Mouse (Mus musculus) ZHBTc4 (cell line): ENCODE results near the gene Grem1.

Experiments used
- DNase-seq: peaks from one replicate; pipeline ENCODE4 v3.0.0-alpha.2; 2011; ENCODE audit warnings: low read depth, low spot score

Grem1 gene

DNA sequence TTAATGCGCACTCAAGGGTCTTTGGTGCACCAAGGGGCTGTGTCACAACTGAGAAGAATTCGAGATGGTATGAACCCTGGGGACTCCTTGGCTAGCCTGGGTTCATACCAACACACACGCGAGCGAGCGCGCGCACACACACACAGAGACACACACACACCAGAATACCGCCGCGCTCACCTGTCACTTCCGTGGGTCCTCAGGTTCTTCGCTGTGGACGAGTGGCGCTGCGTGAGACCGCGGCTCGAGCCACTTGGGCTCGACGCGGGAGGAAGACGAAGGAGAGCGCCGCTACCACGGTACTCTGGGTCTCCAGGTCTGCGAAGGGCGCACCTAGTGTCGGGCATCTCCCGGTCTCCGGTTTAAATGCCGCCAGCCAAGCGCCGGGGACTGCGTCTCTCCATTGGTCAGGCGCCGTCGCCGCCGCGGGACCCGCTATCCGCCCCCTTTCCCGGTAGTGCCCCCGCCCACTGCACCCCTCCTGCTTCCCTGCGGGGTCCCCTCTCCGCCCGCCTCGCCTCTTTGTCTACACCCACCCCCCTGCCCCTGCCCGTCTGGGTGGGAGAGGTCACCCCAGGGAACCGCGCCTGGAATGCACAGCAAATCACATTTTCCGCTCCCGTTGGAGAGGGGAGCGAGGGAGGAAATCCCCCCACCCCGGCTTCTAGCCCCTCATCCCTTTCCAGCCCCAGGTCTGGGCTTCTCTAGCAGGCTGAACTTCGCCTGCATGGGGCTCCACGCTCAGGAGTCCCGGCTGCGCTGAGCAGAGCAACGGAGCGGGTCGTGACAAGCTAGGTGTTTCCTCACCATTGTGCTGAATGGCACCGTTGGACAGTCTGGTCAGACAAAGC is at the start of gene Grem1:
TSS of gene Grem1 (minus strand) at position 336 of the 851 bp plus-strand sequence.
- DNase-seq, result peak; percentile 57

DNA sequence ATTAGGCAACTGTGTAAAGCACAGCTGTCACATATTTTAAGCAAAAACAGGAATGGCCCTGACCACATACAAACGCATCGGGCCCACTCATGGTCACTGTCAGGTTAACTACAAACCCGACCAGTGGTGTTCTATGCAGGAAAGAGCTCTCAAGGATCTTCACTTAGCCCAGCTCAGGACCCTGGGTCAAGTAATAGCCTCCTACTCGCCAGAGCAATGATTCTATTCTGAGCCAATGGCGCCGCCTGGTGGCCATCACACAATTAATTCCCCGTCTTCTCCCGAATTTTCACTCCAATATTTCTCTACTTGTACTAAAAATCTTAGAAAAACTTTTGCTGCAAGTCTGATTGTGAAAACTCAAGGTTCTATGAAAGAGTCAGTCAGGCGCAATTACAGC is 49.2 kb upstream of the Grem1 start:
- peak; percentile 65 for DNase-seq

DNA sequence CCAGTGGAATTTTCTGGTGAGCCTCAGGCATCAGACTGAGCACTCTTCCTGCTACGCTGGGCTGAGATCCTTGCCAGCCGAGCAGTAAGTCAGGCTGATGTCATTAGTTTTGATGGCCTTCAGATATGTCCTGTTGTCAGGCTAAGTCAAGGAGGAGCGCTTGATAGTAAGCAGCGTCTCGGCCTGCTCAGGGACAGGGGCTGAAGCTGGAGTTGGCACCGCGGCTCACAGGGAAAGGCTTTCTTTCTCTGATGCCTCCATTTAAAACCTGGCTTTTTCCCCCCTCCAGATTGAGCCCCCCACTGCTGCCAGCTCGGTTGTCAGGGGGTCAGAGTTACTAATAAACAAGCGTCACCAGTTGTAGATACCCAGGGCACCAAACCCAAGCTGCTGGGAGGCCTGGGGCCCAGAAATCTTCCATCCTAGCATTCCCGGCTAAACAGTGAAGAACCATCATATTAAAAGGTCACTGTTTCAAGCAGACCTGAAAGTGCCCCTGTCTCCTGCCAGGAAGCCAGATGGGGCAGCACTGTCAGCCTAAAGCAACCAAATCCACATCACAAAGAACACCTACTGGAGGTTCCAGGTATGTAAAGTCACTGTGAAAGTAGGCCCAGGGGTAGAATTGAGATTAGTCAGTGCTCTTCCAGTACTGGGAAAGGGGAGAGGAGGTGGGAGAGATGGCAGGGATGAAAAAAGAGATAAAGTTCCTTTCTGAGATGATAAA is 48.6 kb upstream of the Grem1 start:
- peak; percentile 35 for DNase-seq

DNA sequence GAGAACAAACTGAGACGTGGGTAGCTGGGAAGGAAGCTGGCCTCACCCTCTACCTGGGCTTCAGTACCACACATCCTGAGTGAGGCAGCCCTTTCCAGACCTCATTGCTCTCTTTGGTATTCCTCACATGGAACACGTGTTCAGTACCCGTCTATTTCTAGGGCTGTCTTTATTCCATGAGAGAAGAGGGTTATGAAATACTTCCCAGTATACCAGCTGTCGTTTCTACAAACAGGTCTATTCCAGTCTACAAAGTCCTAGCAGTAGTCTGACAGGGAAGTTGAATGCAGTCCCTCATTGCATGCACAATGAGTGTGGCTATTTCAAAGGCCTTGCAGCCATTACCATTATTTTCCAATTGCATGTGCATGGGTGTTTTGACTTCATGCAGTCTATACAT is 47.3 kb upstream of the Grem1 start:
- no peak for DNase-seq

DNA sequence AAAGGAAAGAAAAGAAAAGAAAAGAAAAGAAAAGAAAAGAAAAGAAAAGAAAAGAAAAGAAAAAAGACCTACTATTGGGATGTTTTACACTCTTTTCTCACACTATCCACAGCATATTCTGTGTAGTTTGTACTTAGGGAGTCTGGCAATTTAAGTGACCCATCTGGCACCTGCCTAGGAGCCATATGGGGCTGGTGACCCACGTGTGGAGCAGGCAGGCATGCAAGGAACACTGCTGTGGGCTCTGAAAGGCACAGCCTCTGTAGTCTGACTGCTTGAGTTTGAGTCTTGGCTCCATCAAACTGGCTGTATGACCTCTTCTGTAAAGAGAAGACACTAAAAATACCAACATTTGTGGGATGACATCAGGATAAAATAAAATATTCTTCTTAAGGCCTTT is 45.3 kb upstream of the Grem1 start:
- no peak for DNase-seq

DNA sequence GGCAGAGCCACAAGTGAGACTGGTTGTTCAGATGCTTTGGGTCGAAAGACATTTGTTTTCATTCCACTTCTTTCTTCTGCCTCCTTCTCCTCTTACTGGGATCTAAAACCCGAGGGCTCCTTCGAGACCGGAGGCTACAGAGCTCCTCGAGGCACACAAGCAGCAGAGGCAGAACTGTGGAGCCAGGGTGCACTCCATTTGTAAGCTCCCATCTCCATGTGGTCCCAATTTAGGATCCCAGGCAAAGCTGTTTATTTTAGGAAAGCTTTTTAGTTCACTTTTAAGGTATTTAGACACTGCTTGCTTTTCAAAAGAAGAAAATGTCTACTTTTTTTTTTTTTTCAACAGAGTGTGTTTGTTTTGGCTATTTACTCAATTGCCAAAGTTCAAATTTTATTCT is 42.4 kb upstream of the Grem1 start:
- DNase-seq, result no peak

DNA sequence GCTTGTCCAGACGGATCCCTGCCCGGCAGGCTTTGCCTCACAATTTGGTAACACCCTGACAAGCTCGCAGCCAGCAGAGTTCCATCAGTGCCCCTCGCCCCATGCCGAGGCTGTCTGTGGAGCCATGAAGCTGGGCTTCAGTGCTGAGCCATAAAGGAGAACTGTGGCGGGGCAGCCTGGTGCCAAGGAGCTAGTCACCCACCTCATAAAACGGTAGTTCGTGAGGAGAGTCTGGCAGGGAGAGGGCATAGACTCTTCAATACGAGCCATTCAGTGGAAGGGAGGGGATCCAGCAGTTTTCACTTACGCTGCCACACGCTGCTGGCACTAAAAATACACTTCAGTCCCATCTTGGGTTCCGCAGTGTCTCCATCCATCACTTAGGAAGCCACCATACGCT is 40.2 kb upstream of the Grem1 start:
- no peak for DNase-seq

DNA sequence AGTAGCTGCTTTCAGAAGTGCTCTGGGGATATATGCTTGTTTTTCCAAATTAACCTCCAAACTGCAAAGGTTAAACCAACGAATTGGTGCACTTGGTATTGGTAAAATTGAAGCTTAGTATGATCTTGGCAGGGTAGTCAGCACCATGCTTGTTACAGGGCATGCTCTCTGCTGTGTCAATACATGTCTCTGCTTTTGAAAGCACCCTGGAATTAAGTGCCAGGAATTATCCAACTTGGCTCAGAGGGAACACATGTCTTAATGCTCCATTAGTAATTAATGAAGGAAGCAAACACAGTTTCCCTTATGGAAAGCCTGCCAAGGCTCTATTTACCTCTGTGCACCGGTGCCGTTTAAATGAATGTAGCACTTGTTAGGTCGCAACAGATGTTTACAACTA is 36.7 kb upstream of the Grem1 start:
- no peak for DNase-seq

DNA sequence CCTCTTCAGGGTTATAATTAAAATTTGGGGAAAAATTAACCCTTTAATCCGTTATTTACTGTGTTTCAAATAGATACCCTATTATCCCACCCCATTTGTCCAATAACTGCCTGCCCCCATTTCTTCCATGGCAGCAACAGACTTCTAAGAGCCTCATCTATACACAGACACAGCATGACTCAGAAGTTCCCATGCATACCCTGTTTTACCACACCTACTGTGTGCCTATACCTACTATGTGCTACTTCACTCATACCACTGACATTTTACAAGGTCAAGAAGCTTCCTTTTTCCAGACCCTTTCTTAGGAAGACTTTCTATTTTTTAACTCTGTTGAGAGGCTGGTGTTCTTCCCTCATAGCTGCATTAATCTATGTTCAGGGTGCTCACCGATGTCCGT is 35.1 kb upstream of the Grem1 start:
- DNase-seq, result no peak

DNA sequence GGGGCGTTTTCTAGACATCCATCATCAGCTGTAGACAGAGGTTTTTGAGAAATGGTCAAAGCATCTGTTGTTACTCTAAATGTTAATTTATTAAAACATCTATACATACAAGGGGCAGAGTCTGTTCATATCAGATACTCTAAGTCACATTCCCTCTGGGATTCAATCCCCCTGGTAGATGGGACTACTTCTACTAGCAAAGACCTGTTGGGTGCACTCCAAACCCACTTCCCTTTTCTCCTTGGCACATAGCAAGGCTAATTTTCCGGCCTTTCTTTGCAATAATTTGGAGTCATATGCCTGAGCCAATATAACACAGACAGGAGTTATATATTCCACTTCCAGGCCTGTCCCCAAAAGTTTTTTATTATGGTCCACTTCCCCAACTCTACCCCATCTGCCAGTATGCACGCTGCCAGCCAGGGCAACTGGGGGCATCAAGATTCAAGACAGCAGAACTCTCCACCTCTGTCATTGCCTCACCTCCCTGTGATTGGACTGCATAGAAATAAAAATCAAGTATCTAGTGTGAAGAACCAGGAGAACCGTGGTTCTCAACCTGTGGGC is 30.5 kb upstream of the Grem1 start:
- DNase-seq, result no peak

DNA sequence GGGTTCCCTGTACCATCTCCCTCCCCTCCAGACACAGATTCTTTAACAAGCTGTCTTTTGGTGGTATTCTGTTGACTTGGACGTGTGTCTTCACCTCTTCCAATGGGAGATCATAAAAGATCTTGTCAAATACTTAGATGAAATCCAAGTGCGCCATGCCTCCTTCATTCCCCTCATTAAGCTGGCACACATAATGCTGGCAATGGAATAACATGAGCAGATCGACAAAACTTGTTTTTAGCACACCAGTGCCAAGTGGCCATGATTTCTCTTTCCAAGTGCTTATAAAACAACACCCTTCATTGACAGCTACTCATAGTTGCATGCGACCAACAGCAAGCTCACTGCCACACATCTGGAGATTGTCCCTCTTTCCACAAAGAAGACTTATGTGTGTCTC is 29.4 kb upstream of the Grem1 start:
- DNase-seq, result no peak

DNA sequence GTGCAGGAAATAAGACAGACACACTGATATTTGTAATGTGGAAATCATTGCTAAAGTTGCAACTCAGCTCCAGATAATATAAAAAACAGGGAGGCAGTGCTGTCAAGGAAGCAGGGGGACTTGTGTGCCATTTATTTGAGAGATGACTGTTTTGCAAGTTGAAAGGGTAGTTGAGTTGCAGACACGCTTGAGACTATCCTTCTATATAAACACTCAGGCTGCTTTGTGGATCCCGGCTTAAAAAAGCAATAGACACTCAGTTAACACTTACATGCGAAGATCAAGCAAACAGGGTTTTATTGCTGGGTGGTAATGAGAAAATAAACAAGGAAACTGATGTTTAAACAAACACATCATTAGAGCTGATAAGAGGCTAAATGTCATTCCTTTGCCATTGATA is 26.4 kb upstream of the Grem1 start:
- DNase-seq, result no peak

DNA sequence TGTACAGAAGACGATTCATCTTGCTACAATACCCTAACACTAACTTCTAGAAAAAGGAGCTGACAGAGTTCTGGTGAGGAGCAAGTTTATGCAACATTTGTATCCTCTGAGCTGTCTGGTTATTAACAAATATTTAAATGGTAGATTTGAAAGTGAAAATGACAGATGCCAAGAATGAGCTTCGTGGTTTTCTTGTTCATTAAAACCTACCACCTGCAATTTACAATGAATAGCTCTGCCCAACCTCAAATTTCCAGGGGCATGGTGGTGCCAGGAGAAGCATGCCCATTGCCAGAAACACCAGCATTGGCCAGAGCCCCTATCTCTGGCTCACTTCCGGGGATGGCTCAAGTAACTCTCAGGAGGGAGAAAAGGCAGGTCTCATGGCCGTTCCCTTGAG is 23.1 kb upstream of the Grem1 start:
- no peak for DNase-seq

DNA sequence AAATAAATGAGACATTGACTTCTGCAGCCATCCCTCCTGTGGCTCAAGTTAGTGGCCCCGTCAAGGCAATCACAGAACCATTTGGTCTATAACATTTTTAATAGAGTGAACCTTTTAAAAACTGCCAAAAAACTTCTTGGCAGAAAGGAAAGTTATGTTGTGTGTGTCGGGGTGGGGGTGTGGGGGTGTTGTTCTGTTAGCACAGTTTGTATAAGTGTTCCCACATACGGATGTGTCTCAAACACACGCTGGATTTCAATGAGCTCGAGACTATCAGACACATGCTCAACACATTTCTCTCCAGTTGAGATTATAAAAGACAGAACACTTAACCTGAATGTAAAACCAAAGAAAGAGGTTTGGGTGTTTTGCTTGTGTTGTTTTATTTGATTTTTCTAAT is 22.7 kb upstream of the Grem1 start:
- no peak for DNase-seq

DNA sequence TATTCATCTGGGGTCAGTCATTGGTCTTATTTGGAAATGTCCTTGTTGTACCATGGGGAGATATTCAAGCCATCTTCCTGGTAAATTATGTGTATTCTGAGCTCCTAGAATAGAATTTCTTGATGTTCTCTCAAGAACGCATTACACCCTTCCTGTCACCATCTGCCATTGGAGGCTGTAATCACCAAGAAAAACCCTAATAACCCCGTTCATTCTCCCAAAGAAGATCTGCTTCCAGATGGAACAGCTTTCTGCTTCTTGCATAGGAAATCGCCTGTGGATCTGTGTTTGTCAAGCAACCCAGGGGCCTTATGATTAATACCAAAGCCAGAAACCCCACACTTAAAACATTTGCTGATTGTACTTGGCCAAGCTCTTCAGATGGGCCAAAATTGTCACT is 20.9 kb upstream of the Grem1 start:
- no peak for DNase-seq

DNA sequence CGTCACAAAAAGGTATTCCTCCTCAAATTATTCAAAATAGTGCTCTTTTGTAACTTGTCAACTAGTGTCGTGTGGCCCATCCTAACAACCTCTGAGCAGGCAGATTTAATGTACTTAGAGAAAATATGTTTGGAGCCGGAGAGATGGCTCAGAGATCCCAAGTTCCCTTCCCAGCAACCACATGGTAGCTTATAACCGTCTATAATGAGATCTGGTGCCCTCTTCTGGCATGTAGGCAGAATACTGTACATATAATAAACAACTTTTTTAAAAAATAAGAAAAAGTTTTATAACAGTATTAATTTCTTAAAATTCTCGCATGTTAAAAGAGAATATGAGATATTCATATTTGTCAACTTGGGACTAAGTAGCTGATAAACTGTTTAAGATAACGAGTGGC is 19.6 kb upstream of the Grem1 start:
- DNase-seq, result no peak

DNA sequence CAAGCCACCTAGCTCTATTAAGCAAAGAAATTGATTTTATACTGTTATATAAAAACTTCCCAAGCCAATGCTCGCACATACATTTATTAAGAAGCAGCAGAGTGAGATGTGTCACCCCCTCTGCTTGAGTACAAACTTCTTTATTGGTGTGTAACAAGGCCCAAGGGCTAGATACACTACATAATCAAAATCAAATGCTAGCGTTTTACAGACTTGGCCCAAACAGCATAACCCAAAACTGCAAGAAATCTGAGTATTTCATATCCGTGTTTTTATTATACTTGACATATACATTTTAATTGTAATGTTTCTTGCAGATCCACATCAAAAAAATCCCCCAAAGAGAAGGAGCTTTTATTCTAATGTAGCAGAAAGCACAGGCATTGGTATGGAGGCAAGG is 17.9 kb upstream of the Grem1 start:
- DNase-seq, result no peak

DNA sequence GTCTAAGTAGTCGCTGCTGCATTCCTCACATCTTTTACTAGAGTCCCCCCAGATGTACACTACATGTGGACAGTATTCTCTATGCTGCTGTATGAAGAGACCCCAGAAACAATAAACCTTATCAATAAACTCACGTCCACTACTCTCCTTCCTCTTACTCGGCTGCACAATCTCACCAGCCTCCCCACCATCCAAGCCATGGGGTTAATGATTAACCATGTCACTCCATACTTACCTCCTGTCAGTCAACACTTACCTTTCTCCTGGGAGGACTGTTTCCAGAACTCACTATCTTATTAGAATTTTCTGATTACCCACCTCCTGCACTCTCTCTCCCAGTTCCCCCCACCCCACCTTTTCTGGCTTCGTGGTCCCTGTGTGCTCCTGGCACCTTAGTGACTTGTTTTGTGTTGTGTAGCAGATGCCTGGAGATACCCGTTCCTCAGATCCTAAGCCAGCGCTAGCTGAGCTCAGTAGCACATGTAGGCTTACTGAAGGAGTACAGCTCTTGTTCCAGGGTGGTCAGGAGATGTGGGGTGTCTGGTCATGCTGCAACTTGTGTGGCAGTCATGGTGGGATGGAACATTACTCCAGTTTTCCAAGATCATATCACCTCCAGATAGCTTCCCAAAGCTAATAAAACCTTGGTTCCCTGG is 15.8 kb upstream of the Grem1 start:
- DNase-seq, result no peak

DNA sequence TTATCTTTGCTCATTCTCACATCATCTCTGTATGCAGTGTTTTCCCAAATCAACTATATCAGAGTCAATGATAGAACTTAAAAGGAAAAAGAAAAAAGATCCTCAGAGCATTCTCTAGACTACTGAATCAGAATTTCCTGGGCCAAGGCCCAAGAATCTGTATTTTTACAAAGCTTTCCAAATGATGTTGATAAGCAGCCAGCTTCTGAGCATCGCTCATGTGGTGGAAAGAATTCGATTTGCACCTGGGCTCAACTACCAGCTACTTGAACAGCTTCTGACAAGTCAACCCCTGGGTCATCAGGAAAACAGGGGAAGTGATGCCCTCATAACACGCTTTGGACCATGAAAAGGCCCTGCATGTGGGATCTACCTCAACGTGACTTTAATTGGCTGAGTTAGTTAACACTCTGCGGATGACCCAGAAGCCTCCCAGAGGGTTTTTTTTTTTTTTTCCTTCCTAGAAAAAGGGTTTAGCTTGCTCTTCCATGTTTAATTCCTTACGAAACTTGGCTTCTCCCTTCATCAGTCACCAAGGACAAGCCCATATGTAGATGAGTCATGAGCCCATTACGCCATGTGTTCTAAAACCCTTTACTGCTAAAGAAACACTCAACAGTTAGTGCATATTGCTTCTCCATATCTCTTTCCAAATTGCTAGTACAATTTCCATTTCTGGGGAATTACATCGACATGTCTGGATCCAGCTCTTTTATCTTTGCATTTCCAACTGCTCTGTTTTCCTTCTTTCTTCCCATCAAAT is 10.3 kb upstream of the Grem1 start:
- DNase-seq, result no peak

DNA sequence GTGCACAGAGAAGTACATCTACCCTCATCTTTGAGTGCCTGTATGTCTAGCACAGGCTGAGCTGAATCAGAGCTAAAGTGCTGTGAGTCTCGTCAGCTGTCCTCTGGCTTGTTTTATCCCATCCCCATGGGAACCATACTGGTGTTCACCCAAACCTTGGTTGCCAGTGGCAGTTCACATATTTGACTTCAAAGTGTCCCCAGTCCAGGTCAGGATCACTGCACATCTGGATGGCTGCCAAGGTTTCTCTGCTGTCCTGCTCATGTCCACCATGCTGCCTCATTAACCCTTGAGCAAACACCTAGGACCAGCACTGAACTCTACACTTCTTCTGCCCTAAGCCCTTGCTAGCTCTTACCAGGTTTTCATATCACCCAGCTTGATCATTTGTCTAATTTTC is 7.4 kb upstream of the Grem1 start:
- no peak for DNase-seq

DNA sequence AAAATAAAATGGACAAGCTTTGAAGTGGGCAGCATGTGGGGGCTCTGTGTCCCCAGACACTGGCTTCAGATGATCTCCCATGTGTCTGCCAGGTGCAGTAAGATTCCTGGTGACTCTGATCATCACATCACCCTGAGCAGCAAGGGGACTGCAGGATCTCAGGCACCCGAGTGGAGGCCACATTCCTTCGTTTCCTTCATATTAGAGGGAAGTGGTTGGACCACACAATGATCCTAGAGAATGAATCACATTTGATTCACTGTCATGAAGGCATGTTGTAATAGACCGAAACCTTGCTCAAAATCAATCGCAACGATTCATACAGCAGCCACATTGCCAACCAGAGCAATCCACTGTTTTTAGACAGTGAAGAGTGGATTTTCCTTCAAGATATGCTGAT is 6.5 kb upstream of the Grem1 start:
- DNase-seq, result no peak
